8 mouse cellular contexts compared by ENCODE assay signal in genomic region chr6:128089770-128090702, GRCm38 (mm10). TPM values are rescaled to one million over a fixed set of nuclear protein-coding genes. Genes with fewer than 3 reads are reported as not detected.
DNase-seq lines count a peak whose midpoint lies in the region; ATAC-seq and TF ChIP-seq lines count a peak whose summit lies in the region.

No protein-coding gene starts in this region.

- H3K9me3 ChIP-seq in E14TG2a.4 (ENCODE audit: low read length): no peaks in the 10 kb centered on the region
- H3K9me3 ChIP-seq in hindbrain, embryonic 15.5 days: no peaks in the 10 kb centered on the region
- no peaks in the 10 kb centered on the region for H3K9me3 ChIP-seq in lung, embryonic 14.5 days (ENCODE audit: low read depth, low read length)

- peak; percentile 12 for ATAC-seq in hindbrain, embryonic 15.5 days (ENCODE audit: low FRiP score, low read depth)
- ATAC-seq in lung, embryonic 14.5 days (ENCODE audit: insufficient read depth): peak; percentile 67

- H3K27ac ChIP-seq in cerebellum, adult 2 months (ENCODE audit: insufficient read depth, low read length): no peak overlapping the region
- 0 out of 2 replicates have a peak overlapping the region, but pooled peaks have one; percentile 47 for H3K27ac ChIP-seq in hindbrain, embryonic 15.5 days (replicated peaks)
- peak overlapping the region; percentile 3; the same call in 1 of the 2 replicates for H3K27ac ChIP-seq in lung, embryonic 14.5 days (ENCODE audit: low read depth)

- H3K9ac ChIP-seq in hindbrain, embryonic 15.5 days: no peak overlapping the region
- H3K9ac ChIP-seq in lung, embryonic 14.5 days: no peak overlapping the region

- H3K36me3 ChIP-seq in E14TG2a.4 (ENCODE audit: insufficient read depth, low read length): no peaks in the 10 kb centered on the region; the same call in 1 of the 2 replicates
- no peaks in the 10 kb centered on the region for H3K36me3 ChIP-seq in hindbrain, embryonic 15.5 days
- no peaks in the 10 kb centered on the region for H3K36me3 ChIP-seq in lung, embryonic 14.5 days (ENCODE audit: insufficient read depth)

- DNase-seq in cerebellum, adult 2 months: peak; percentile 52 to 54
- DNase-seq in cerebellum, adult 11 months: no peak
- peak; percentile 68 for DNase-seq in gastrocnemius, adult 18-20 months (ENCODE audit: low spot score)
- peak; percentile 83 for DNase-seq in lung, embryonic 14.5 days
- peak; percentile 68 for DNase-seq in testis, postnatal 10 days (ENCODE audit: low spot score)
- DNase-seq in thymus, adult 18-20 months: no peak

- H3K4me3 ChIP-seq in cerebellum, adult 2 months (replicated peaks; ENCODE audit: insufficient read depth, low read depth, low read length): no peak overlapping the region
- H3K4me3 ChIP-seq in E14TG2a.4 (replicated peaks; ENCODE audit: low read length): peak overlapping the region; percentile 49
- H3K4me3 ChIP-seq in hindbrain, embryonic 15.5 days: no peak overlapping the region
- H3K4me3 ChIP-seq in lung, embryonic 14.5 days (ENCODE audit: low read depth, low read length): no peak overlapping the region

- H3K4me1 ChIP-seq in cerebellum, adult 2 months (ENCODE audit: control insufficient read depth, insufficient read depth, low read length): peaks cover 52% of the 10 kb centered on the region
- peaks cover 76% of the 10 kb centered on the region for H3K4me1 ChIP-seq in E14TG2a.4 (replicated peaks; ENCODE audit: low read depth, low read length)
- H3K4me1 ChIP-seq in hindbrain, embryonic 15.5 days (replicated peaks): peaks cover 34% of the 10 kb centered on the region
- H3K4me1 ChIP-seq in lung, embryonic 14.5 days (ENCODE audit: insufficient read depth): peaks cover 16% of the 10 kb centered on the region

- no peak for TF ChIP-seq POLR2A in cerebellum, adult 2 months (IDR thresholded peaks at IDR 0.05; ENCODE audit: borderline replicate concordance, insufficient read depth, low read length)

- 62% methylated on average over 13 of the region's 13 CpGs for WGBS in cerebellum, adult 2 months
- 74% methylated on average over 13 of the region's 13 CpGs for WGBS in hindbrain, embryonic 15.5 days
- WGBS in lung, embryonic 14.5 days: 66% methylated on average over 13 of the region's 13 CpGs

- TF ChIP-seq CTCF in cerebellum, adult 2 months (IDR thresholded peaks at IDR 0.05; ENCODE audit: borderline replicate concordance, insufficient read depth, low read depth, low read length): no peak
- no peak for TF ChIP-seq CTCF in E14TG2a.4 (conservative IDR thresholded peaks at IDR 0.05; ENCODE audit: low read length)
- TF ChIP-seq CTCF in lung, embryonic 14.5 days (IDR thresholded peaks at IDR 0.05; ENCODE audit: low read depth): 0 out of 2 replicates have a peak, but pooled peaks have one; percentile 2

- H3K27me3 ChIP-seq in cerebellum, adult 2 months (ENCODE audit: control insufficient read depth, insufficient read depth, low read length): no peaks in the 10 kb centered on the region
- no peaks in the 10 kb centered on the region for H3K27me3 ChIP-seq in E14TG2a.4 (ENCODE audit: insufficient read depth, low read length)
- no peaks in the 10 kb centered on the region for H3K27me3 ChIP-seq in hindbrain, embryonic 15.5 days
- no peaks in the 10 kb centered on the region for H3K27me3 ChIP-seq in lung, embryonic 14.5 days (ENCODE audit: insufficient read depth, low read length)

- no peak overlapping the region for H3K4me2 ChIP-seq in hindbrain, embryonic 15.5 days
- no peak overlapping the region for H3K4me2 ChIP-seq in lung, embryonic 14.5 days

RNA-seq across cellular contexts. Expression of gene Tspan9, which starts 53.4 kb away (rescaled TPM):
- polyA plus RNA-seq in cerebellum, adult 2 months (2012; rRNA removed): 303 and 370 TPM in 2 replicates
- total RNA-seq in gastrocnemius, adult 18-20 months (2021): 10 to 100 TPM; 31.2 to 47.6 TPM
- 54.2 and 54.4 TPM in 2 replicates for polyA plus RNA-seq in hindbrain, embryonic 15.5 days (2015; fragmentation: Nextera tagmentation; extraction: Ambion mirVana)
- polyA plus RNA-seq in lung, embryonic 14.5 days (2014; fragmentation: Nextera tagmentation; extraction: Ambion mirVana): 118 and 121 TPM in 2 replicates

Comparison
In these comparisons a context has a peak if more than half of its experiments do, and no peak if none do; other contexts are left out.
1. DNase-seq: peak in cerebellum, adult 2 months (2 of 2), gastrocnemius, adult 18-20 months (single experiment), lung, embryonic 14.5 days (single experiment) and testis, postnatal 10 days (single experiment); none in cerebellum, adult 11 months (single experiment) and thymus, adult 18-20 months (0 of 2).